Mouse (Mus musculus): ENCODE data around the gene Ulk4.

Gene Ulk4

DNA sequence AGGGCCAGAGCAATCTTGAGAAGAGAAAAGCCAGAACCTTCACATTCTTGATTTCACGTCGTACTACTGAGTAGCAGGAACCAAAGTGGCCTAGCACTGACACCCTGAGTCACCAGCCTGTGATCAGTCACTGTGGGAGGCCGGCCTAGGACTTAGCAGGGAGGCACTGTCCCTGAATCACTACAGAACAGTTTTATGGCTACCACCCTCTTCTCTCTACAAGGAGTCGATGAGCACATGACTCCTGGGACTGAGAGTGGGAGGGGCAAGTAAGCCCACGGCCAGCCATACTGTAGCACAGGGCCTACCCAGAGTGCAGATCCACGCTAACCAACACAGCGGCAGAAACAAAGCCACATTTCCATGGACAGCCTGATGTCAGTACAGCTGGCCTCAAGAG is 183.2 kb downstream of the Ulk4 start:
- no peak for DNase-seq

GRCm38 (mm10) chr9:121092568-121092967 is 184.4 kb downstream of the Ulk4 start:
- no peak for DNase-seq

DNA sequence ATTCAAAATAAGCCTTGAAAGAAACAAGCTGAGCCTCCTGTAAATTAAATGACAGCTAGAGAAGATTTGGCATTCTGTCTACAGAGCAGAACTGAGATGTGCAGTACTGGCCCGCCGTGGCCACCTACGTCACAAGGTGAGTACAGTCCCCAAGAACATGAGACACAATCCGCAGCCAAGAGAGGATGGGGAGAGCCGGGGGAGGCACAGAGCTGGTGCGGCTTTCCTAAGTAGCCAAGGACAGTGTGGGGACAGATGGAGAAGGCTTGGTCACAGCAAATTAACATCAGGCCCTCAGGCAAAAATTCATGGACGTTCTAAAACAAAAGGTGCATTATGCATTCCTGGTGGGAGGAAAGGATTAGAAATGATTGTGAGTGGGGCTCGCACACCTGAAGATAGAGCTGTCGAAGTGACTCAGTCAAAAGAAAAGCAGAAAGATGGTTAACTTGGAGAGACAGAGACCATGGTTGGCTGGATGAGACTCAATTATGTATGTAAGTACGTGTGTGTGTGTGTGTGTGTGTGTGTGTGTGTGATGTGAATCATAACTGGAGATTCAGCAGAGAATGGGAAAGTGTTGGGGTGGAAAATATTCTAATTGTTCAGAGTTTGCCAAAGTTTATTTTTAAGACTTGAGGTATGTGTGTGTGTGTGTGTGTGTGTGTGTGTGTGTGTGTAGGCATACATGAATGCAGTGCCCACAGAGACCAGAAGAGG is 185.8 kb downstream of the Ulk4 start:
- no peak for DNase-seq

DNA sequence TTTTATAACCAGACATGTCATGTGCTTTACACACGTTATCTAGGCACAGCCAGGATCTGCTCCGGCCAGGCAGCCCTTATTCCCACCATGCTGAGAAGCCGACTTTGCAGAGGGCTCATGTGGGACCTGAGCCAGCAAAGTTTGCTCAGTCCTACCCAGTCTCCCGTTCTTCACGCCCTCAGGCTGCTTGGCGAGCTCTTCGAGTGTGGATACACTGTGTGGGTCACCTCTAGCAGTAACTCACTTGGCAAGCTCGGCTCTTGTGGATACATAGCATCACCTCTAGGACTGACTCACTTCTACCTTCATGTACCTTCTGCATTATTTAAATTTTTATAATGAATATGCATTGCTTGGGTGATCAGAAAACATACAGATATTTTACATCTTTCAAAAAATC is 189.3 kb downstream of the Ulk4 start:
- DNase-seq = no peak

DNA sequence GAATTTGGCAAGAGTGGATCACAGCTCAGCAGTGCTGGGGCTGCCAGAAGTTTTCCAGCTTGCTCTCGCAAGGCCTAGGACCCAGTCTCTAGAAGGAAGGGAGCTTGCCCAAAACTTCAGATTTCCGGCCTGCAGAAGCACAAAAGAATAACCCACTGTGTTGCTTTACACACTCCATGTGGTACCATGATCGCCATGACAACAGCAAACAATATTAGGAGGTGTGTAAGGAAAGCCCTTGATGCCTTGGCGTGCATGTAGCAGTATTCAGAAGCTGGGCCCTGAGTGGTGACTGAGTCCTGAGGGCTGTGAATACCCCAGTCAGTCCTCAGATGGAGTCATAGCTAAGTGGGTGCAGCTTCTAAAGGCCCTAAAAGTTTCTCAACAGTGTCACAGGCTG is 192.8 kb downstream of the Ulk4 start:
- no peak for DNase-seq

GRCm38 (mm10) chr9:121080834-121081233 is 196.2 kb downstream of the Ulk4 start:
- no peak for DNase-seq

- DNase-seq = no peak
Observed at GRCm38 (mm10) chr9:121080413-121080812, 196.6 kb downstream of the Ulk4 start.

DNA sequence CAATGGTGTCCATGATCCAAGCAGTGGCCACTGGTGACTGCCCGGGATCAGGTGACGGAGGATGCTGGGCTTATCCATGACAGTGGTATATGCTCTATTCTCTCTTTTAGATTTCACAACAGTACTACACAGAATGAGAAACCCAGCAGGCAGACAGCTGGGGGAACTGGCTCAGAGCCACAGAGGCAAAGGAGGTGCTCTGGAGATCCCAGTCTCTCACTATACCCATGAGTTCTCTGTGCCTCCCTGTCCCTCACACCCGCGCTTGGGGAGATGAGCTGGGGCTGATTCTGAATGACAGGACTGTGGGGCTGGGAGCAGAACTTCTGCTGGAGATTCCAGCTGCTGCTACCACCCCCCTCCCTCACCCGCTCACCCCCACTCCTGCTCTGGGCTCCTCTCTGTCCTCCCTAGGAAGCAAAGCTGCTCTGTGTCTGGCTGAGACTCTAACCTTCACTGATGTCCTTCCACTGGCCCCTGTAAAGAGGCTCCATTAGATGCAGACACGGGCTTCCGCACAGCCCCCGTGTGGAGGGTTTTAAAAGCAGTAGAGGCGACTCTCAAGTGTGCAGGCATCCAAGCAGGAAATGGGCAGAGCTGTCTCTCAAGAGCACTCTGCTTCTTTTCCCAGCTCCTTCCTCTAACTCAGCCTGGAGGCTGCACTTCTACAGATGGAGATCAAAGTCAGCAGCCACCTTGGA is 197.5 kb downstream of the Ulk4 start:
- peak; percentile 63 for DNase-seq

DNA sequence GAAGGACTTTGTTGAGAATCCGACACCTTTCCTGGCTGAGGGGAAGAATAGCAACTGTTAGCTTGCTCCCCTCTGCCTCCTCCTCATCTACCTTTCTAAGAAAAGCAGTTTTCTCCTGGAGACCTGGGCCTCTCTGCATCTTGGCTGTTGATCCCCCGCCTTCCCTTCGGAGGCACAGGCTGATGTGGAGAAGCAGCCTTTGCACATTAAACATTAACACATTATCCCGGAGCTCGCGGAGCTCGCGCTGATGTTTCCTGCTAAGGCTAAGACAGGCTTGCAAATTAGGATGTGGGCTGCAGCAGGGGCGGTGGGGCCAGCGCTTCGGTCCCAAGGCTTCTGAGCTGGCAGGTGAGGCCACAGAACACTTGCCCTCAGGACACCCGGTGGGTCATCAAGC is 200.7 kb downstream of the Ulk4 start:
- DNase-seq = no peak

- DNase-seq = no peak
Observed at GRCm38 (mm10) chr9:121075246-121075645, 201.8 kb downstream of the Ulk4 start.

DNA sequence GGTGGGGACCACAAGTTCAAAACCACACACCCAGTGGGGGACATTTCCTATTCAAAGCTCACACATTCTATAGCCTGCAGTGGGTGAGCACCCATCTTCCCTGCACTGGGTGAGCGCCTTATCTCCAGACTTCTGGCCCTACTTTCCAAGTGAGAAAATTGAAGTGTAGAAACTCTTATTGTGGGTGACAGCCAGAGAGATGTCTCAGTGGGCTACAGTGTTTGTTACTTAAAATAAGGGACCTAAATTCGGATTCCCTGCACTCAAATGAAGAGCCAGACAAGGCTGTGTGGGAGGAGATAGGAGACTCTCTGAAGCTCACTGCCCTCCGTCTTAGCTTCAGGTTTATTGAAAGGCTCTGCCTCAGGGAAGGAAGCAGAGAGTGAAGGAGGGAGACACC is 202.3 kb downstream of the Ulk4 start:
- no peak for DNase-seq

GRCm38 (mm10) chr9:121072127-121072757 is 204.8 kb downstream of the Ulk4 start:
- no peak for DNase-seq

DNA sequence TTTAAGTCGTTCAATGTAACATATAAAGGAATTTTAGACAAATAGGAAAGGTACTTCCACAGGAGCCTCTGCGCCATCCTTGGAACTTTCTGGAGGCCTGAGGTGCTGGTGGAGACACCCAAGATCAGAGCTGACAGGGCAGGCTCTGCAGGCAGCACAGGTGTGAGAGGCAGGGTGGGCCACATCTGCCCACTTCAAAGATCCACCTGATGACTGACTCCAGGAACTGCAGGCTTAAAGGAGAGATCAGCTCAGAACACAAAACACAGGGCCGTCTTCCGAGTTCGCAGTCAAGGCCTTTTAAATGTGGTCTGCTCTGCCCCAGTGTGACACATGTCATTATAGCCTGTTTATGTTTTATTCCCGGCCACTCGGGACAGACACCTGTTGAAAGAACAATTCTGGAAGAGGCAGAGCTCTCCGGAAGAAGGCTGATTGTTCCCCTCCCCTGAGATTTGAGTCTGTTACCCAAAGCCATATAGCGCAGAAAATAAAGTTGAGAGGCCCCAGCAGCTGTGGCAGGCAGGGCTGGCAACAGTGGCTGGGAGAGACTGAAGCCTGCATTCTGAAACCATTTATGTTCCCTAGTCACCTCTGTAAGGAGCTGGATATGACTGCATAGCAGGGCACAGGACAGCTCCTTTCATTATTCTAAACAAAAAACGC is 205.4 kb downstream of the Ulk4 start:
- no peak for DNase-seq

GRCm38 (mm10) chr9:121071050-121071449 is 205.9 kb downstream of the Ulk4 start:
- no peak for DNase-seq

DNA sequence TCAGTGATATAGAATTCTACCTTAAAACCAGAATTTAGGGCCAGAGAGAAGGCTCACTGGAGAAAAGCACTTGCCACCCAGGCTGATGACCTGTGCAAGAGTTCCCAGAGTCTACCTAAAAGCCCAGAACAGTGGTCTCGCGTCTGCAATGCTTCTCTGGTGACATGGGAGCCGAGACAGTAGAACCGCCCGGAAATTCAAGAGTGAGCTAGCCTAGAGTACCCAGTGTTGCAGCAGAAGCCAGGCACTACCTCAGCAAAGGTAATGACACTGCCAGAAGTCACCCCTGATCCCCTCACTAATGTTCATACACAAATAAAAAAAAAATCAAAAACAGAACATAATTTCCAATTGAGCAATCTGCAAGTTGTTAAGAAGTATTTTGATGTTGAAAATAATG is 208.9 kb downstream of the Ulk4 start:
- no peak for DNase-seq

DNA sequence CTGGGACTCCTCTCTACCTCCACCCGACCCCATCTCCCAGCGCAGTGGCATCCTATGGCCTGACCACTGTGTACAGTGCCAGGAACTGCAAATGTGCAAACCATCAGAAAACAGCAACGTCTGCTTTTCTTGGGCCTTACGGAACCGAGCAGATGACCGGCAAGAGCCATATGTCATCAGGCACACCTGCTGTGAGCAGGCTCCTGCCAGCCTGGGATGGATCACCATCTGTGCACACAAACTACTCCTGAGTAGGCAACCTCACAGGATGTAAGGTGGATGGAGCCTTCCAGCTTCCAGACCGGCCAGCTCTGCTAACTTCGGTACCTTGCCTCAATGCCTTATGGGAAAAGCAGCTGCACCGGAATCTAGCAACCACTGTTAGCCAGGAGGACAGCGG is 210.0 kb downstream of the Ulk4 start:
- DNase-seq = no peak

- no peak for DNase-seq
Observed at GRCm38 (mm10) chr9:121065383-121065978, 211.5 kb downstream of the Ulk4 start.

DNA sequence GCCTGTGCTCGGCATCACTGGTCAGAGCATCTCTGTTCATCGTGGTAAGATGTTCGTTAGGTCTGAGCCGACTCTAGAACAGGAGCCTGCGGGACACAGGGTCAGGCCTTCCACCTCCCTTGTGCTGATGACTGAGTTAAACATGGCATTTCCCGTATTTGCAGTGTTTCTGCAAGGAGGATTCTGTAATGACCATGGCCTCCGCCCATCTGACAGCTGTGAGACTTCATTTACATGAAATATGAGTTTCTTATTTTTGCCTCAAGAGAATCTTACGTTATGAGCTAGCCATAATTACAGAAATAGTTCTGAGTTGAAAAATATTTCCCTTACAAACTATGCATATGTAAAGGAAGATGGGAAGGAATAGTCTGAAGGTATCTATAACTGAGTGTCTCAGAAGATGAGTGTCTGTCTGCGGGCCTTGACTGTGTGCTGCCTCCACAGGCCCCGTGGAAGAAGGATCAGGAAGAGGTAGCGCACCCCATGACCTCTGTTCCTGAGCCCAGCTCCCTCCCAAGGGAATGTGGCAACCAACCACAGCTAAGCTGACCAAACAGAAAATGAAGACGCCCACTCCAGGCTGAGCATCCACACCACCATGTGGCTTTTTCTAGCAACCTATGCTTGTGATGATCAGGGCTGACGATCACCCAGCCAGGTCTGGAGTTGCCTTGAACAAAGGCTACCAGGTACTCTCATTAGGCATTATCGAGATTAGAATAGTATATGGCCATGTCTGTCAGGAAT is 212.2 kb downstream of the Ulk4 start:
- DNase-seq = no peak

DNA sequence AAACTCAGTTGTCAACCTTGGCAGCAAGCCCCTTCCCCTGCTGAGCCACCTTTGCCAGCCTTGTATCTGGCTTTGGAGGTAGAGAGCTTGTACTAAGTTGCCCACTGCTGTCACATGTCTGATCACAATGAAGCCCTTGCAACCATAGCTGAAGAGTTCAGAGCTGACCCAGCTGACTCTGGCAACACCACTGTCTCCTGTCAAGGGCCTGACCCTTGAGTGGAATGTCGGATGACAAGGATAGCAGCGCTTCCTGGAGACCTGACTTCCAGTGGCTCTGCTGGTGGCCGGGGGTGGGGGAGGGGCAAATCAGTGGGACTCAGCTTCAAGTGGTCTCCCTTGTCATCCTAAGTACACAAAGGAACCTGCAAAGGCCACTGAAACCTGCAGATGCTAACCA is 214.3 kb downstream of the Ulk4 start:
- DNase-seq = no peak

DNA sequence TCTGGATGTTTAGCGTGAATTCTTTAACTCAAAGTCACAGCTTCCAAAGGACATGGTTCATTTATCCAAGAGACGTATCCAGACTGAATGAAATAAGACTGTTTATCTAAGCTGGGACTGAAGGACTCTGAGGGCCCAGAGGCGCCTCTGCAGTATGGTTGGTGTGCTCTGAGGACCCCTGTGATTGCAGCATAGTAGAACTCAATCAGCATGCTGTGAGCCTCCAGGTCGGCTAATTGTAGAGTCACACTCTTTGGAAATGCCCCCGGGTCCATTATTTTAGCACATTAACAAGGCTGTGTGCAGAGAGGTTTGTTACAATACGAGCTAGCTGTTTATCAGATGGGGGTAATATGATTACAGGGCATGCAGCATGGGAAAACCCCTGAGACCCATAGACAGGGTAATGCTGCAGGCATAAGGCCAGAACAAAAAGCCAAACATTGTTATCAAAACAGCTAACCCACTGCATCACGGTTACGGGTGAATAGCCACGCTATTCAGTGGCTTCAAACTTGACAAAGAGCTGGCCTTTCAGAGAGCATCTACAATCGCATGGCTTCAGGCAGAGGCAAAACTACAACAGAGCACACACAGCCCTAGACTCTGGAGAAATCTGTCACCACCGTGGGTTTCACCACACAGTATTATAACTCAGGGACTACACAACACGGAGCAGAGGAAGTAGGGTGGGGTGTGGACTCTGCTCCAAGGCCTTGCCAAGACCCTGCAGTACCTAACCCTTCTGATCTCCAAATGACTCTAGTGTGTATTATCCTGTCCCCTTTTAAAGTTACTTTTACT is 215.0 kb downstream of the Ulk4 start:
- DNase-seq = peak; percentile 54

DNA sequence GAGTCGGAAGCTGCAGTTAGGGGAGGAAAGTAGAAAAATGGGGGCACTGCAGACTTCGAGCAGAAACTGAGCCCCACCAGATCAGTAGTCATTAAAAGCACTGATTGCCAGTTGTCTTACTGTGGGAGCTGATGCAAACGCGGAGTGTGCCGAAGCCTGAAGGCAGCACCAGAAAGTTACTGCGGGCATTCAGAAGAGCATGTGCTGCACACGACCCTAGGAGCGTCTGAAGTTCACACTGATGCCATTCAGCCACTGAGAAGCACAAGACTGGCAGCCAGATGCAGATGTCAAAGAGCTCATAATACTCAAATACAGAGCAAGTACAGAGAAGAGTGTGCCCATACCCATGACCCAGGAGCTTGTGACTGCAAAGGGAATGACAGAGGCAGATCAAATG is 216.7 kb downstream of the Ulk4 start:
- DNase-seq = no peak

GRCm38 (mm10) chr9:121059286-121059685 is 217.7 kb downstream of the Ulk4 start:
- peak; percentile 40 for DNase-seq

All from retina, postnatal 1 day (tissue).